Mouse (Mus musculus) cortical plate, adult 2 months (tissue): ENCODE measurements around the gene Coro2b. TPM values are rescaled to one million over a fixed set of nuclear protein-coding genes. Genes with fewer than 3 reads are reported as not detected.

Experiments used
- H3K27ac ChIP-seq: fragments of 200-500 bp; 2 replicates; pipeline ENCODE4 v1.5.1; 2012; ENCODE audit warnings: low read length, control low read depth, inconsistent platforms; ENCODE audit not compliant: insufficient read depth
- H3K4me1 ChIP-seq: fragments of 200-500 bp; 2 replicates; pipeline ENCODE4 v1.6.1; 2011; ENCODE audit warnings: low read length; ENCODE audit not compliant: control insufficient read depth, insufficient read depth
- H3K4me3 ChIP-seq: fragments of 200-500 bp; 2 replicates; pipeline ENCODE4 v1.5.1; 2011; ENCODE audit warnings: mild to moderate bottlenecking, low read length, control low read depth; ENCODE audit not compliant: insufficient read depth
- CTCF ChIP-seq: fragments of 200-500 bp; IDR thresholded peaks from 2 replicates; pipeline ENCODE4 v1.5.1; 2011; ENCODE audit warnings: mild to moderate bottlenecking, control low read depth, low read length; ENCODE audit not compliant: insufficient read depth; ENCODE audit errors: extremely low read depth
- POLR2A ChIP-seq: fragments of 200-500 bp; IDR thresholded peaks from 2 replicates; pipeline ENCODE4 v1.6.1; 2011; ENCODE audit warnings: mild to moderate bottlenecking, low read length, control low read depth; ENCODE audit not compliant: insufficient read depth; ENCODE audit errors: extremely low read depth
- polyA plus RNA-seq: library from polyadenylated mRNA; depleted of rRNA; stranded (reverse); fragments of >200 nt; gene quantifications from 2 replicates; pipeline ENCODE4 v1.2.3, GENCODE M21; 2012

The Coro2b gene
- polyA plus RNA-seq, 1 experiment: 130 TPM

DNA sequence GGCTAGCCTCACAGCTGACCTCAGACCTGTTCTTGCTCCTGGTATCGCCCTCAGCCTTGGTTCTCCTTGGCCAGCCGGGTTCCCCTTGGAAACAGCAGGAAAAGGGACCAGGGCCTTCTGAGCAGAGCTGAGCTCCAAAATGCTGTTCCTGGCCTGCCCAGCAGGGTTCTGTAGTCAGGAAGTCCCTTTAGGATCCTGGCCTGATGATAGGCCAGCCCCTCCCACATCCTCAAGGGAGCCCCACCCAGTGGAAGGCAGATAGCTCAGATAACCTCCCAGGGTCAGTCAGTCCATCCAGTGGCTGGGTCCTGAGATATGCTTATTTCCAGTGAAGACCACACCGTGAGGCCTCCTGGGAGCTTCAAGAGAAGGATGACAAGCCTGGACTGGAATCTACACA, 45.7 kb downstream of the Coro2b start:
- H3K27ac ChIP-seq: peak overlapping the region; percentile 77
- H3K4me1 ChIP-seq: peaks cover 24% of the 10 kb centered on the region
- TF ChIP-seq CTCF (no peak), POLR2A (no peak)
- no peak overlapping the region for H3K4me3 ChIP-seq

DNA sequence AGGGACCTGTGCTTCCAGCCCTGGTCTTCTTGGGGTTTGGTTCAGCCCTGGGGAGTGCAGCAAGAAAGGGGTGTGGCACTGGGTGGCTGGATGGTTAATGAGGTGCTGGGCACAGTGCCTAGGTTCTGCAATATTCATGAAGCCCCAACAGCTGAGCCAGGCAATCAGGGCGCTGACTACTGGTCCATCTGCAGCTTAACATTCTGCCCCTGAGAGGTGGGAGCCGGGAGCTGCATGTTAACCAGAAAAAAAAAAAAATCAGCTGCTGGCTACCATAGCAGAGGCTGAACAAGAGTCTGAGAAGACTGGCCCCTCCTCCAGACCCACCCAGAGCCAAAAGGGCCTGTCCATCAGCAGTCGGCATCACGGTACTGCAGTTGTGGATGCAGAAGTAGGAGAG, 52.7 kb downstream of the Coro2b start:
- Histone ChIP-seq H3K4me1 (peaks cover 1% of the 10 kb centered on the region; the same call in 1 of the 2 replicates), H3K27ac (no peak overlapping the region)

DNA sequence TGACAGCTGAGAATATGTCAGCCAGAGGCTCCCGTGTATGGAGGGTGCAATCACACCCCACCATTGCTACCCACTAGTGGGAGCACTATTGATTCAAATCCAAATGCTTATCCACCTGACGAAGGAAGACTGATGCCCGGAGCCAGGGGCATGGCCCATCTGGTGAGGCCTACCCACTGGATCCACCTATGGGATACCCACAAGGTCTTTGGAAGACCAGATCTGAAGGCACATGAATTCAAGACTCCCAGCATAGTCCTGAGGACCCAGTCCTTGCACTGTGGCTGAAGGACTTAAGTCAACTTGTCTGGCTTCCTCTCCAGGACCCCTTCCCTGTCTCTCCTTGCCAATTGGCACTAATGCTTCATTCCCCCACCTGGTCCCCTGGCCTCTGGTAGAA, 54.1 kb downstream of the Coro2b start:
- H3K4me3 ChIP-seq: no peak overlapping the region
- TF ChIP-seq POLR2A (no peak), CTCF (no peak)
- H3K4me1 ChIP-seq: no peaks in the 10 kb centered on the region; the same call in 1 of the 2 replicates
- no peak overlapping the region for H3K27ac ChIP-seq

More for the DNA sequence above, 52.7 kb downstream of the Coro2b start:
- H3K4me3 ChIP-seq: no peak overlapping the region
- no peak for TF ChIP-seq CTCF
- TF ChIP-seq POLR2A: no peak

DNA sequence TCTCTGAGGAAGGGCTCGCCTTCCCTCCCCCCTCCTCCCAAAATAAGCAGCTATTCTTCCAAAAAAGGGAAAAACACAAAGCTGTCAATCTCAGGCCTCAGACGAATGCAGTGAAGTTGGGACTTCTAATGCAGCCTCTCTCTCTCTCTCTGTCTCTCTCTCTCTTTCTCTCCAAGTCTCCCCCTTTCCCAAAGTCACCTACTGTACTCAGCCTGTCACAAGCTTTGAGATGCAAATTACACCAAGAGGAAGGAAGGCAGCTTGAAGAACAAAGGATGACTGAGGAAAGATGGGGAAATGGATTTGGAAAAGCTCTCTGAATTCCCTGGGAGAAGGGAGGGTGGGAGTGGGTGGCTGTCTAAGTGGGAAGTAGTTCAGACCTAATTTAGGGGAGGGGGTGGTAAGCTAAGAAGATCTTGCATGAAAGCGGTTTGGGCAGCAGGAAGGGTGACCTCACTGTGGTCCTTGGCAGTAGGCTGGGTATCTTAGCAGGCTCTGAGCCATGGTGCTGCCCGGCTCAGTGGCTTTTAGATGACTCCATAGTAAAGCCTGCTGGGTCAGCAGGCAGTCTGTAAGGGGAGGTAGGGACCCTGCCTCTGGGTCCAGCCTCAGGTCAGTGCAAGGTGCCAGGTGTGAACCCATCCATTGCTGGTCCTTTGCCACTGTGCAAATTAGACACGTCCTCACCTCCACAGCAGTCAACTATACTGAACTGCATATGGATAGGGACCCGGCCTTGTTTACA, 55.8 kb downstream of the Coro2b start:
- Histone ChIP-seq H3K27ac (peak overlapping the region; percentile 26), H3K4me3 (no peak overlapping the region), H3K4me1 (peaks cover 3% of the 10 kb centered on the region; the same call in 1 of the 2 replicates)
- TF ChIP-seq CTCF: no peak
- TF ChIP-seq POLR2A: no peak

DNA sequence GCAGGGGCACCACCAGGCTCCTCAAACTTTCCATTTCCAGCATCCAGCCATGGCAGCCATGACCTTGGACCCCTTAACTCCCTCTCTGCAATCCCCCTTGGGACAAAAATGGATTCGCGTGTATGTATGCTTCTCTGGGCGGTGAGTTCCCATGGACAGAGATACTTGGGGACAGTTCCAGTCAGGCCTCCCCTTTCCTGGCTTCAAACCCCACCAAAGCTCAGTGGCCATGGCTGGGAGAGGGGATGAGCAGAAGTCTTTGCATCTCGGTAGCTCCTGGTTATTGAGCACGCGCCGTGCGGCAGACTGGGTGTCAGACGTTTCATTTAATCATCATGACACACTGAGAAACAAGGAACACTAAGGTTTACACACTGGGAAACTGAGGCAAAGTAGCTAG, 56.7 kb downstream of the Coro2b start:
- no peak overlapping the region for H3K4me3 ChIP-seq
- TF ChIP-seq POLR2A: no peak
- TF ChIP-seq CTCF: no peak
- peaks cover 3% of the 10 kb centered on the region; the same call in 1 of the 2 replicates for H3K4me1 ChIP-seq
- 0 out of 2 replicates have a peak overlapping the region, but pooled peaks have one; percentile 30 for H3K27ac ChIP-seq

DNA sequence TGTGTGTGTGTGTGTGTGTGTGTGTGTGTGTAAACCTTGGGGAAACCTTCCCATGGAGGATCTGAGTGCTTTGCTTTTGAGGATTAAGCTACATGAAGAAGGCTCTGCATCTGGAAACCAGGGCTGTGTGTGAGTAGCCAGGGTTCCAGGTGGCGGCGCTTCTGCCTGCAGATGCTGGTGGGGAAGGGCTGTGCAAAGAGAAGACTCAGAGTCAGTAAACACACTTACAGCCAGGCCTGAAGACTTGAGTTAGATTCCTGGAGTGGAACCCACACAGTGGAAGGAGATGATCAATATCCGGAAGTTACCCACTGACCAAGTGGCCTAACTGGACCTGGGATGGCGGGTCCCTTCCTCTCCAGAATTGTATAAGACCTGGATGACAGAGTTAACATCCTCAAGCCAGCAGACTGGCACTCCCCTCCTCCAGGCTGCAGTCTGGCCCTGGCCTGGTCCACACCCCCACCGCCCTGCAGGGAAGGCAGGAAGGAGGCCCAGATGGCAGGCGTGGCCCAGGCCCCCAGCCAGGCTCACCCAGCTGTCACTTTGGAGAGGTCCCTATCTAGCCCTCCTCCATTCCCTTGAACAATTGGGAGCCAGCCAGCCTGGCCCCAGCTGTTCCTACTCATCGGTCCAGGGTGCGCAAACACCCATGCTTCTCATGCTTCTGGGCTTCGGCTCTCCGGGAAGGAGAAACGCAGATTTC, 59.9 kb downstream of the Coro2b start:
- Histone ChIP-seq H3K4me1 (peaks cover 3% of the 10 kb centered on the region; the same call in 1 of the 2 replicates), H3K27ac (peak overlapping the region; percentile 49), H3K4me3 (no peak overlapping the region)
- TF ChIP-seq CTCF (no peak), POLR2A (no peak)

DNA sequence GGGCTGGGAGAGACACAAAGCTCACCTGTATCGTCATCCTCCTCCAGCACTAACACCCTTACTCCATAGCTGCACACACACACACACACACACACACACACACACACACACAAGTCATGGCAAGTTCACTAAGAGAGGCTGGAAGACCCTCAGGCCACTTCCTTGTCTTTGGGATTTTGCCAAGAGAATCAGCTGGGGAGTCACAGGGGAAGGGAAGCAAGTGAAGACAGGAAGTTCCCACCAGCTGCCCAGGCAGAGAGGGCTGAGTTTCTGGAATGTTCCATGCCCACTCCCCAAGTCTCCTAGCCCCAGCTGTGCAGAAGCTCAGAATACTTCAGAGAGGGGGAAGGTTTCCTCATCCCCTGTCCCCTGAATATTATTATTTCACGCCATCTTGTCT, 62.6 kb downstream of the Coro2b start:
- TF ChIP-seq POLR2A (no peak), CTCF (no peak)
- Histone ChIP-seq H3K4me1 (peaks cover 3% of the 10 kb centered on the region; the same call in 1 of the 2 replicates), H3K4me3 (no peak overlapping the region), H3K27ac (no peak overlapping the region)

DNA sequence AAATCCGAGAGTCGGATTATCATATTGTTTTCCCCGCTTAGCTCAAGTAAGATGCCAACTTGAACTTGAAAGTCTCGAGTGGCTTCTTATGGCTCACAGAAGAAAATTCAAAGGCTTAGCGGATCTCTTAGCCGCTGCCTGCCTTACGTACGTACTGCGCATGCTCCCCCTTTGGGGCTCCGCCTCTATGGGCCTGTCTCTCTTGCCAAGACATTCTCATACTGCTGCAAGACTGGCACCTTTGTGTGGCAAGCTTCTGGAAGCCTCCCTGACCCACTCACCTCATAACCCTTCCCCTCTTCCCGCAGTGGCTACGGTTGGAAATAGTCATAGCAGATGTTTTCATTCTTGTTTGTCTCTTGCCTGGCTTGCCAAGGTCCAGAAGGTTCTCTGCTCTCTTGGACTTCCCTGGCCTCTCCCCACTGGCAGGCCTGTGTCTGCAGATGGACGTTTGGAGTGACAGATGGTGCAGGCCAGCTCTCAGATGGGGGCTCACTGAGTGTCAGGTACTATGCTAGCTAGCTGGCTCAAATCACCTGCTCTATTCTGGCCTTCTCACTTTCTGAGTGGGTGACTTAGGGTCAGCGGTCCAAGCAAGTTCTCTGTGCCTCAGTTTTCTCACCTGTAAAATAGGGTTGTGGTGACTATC, 65.2 kb downstream of the Coro2b start:
- H3K4me3 ChIP-seq: no peak overlapping the region
- no peak for TF ChIP-seq CTCF
- TF ChIP-seq POLR2A: no peak
- no peak overlapping the region for H3K27ac ChIP-seq
- H3K4me1 ChIP-seq: peaks cover 4% of the 10 kb centered on the region

DNA sequence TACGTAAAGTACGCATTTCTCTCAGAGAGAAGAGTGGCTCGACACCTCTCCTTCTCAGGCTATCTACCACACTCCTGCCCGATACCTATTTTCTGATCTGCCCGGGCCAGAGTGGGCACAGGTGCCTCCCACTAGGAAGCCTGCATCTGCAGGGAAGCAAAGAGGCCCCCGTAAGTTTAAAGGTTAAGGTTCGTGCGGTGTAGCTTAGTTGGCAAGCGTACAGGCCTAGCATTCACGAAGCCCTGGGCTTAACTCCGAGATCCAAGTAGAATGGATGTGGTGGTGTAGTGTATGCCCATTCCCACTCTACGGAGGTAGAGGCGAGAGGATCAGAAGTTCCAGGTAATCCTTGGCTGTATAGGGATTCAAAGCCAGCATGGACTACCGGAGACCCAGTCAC, 65.8 kb downstream of the Coro2b start:
- H3K4me1 ChIP-seq: peaks cover 4% of the 10 kb centered on the region
- TF ChIP-seq CTCF (no peak), POLR2A (no peak)

DNA sequence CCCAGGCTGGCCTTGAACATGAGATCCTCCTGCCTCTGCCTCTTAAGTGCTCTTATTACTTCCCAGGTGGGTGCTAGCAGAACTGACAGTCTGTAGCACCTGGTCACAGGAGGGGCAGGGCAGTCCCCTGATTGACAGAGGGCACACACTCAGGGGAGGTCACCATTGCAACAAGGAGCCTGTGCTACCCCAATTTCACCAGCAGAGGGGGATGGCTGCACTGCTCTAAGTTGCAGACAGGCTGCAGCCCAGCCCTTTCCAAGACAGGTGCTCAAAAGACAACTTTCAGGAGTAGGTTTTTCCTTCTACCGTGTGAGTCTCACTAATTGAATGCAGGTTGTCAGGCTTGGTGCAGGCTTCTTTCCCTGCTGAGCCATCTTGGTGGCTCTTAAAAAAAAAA, 66.4 kb downstream of the Coro2b start:
- TF ChIP-seq POLR2A (no peak), CTCF (peak; percentile 95)
- no peak overlapping the region; the same call in 1 of the 2 replicates for H3K27ac ChIP-seq
- H3K4me1 ChIP-seq: peaks cover 4% of the 10 kb centered on the region
- H3K4me3 ChIP-seq: no peak overlapping the region

More for the DNA sequence above, 65.8 kb downstream of the Coro2b start:
- H3K27ac ChIP-seq: no peak overlapping the region
- H3K4me3 ChIP-seq: no peak overlapping the region
